Mouse (Mus musculus) cerebellum, postnatal 10 days (tissue): Measurements from ENCODE around the gene Serpina1c.
"Not testable (repeated sequence)": the region's sequence is repeated elsewhere in the genome, so short reads cannot be mapped to it uniquely, and the experiment has no call there.

Experiments used
- DNase-seq, 2 experiments: peaks; one replicate each; pipeline ENCODE4 v3.0.0; 2021; ENCODE audit warnings: mixed read lengths in 2 of 2

The Serpina1c gene

GRCm38 (mm10) chr12:103904837-103905340 lies at the start of gene Serpina1c:
Gene Serpina1c (minus strand): TSS chr12:103904887.
- DNase-seq, result not testable (repeated sequence)

DNA sequence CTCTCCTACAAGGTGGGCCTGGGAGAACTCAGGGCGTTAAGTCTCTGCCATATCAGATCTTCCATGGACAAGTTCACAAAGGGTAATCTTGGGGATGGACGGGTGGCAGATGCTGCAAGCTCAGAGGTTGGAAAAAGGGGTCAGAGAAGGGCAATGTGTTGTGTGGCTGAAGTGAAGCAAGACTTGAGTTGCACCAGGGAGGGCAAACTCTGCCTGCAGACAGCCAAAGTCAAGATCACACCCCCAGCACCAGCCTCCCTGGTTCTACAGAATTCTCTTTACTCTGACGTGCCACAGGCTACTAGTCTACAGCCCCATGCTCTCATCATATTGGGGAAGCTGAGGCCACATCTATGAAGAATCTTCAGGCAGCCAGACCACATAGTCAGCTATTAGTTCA lies 48.3 kb upstream of the Serpina1c start:
- not testable (repeated sequence) for DNase-seq

DNA sequence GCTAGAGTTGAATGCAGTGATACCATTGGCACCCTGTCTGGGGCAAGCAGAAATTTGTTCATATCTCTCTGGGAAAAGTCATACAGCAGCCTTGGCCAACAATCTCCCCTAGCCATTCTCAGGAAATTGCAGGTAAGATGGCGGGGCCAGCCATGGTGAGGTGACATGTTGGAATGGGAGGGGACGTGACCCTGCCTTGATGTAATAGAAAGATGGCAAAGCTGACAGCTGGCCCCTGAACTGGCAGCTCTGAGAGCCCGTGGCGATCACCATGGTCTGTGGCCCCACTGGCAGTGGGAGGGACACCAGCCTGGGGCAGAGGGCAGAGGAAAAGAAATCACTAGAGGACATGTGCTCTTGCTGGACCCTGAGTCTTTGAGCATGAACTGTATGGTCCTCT lies 41.6 kb upstream of the Serpina1c start:
- no peak for DNase-seq

DNA sequence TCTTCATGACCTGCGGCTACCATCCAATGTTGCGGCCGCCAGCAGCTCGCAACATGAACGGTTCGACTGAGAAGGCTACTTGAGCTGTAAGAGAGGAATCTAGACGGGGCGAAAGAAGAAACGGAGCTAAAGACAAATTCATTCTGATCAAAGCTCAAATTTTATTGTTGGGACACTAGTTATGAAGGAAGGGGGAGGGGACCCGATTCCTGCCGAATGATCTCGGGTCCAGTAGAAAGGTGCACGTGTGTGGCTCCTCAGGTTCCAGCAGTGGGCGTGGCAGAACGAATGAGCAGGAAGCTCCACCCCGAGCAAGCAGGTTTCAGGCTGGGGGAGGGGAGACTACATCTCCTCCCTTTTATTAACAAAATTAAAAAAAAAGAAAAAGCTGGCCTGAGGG lies 4.5 kb upstream of the Serpina1c start:
- DNase-seq, result not testable (repeated sequence)

DNA sequence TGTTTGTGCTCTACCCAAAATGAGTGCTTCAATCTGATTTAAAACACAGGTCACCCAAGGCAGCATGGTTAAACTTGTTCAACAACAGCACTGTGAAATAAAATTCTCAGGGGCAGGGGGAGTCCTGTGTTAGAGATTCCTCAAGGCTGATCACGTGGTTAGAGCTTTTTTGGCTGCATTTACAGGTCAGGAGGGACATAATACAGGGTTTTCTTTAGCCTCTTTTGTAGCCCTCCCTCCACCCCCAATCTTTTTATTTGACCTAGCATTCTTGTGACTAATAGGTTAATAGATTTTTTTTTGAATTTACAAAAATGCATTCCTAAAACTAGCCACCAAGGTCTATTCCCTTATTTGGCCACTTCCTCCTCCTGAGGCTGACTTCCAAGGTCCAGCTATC lies 3.1 kb upstream of the Serpina1c start:
- DNase-seq, result not testable (repeated sequence)

GRCm38 (mm10) chr12:103901929-103902328 lies 2.8 kb downstream of the Serpina1c start:
- not testable (repeated sequence) for DNase-seq

DNA sequence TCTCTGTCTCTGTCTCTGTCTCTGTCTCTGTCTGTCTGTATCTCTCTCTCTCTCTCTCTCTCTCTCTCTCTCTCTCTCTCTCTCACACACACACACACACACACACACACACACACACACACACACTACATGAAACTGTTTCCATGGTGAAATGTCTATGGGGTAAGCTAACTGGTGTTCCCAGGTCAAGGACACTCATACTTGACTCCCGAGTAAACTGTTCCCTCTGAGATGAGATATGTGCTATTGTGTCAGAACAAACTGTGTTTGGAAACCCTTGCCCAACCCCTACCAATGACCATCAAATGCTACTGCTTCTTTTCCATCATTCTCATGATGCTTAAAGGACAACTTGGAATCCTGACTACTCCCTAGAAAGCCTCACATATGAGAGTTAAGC lies 37.8 kb downstream of the Serpina1c start:
- DNase-seq, result not testable (repeated sequence)

GRCm38 (mm10) chr12:103863101-103863974 lies 41.3 kb downstream of the Serpina1c start, which contains the start of gene Serpina1a:
Gene Serpina1a (minus strand): TSS chr12:103863562.
- DNase-seq, result not testable (repeated sequence)

- no peak for DNase-seq
These were observed 43.7 kb downstream of the Serpina1c start for GRCm38 (mm10) chr12:103860976-103861375.

GRCm38 (mm10) chr12:103860571-103860970 lies 44.1 kb downstream of the Serpina1c start:
- not testable (repeated sequence) for DNase-seq

- not testable (repeated sequence) for DNase-seq
These were observed 45.1 kb downstream of the Serpina1c start for GRCm38 (mm10) chr12:103859584-103859983.

DNA sequence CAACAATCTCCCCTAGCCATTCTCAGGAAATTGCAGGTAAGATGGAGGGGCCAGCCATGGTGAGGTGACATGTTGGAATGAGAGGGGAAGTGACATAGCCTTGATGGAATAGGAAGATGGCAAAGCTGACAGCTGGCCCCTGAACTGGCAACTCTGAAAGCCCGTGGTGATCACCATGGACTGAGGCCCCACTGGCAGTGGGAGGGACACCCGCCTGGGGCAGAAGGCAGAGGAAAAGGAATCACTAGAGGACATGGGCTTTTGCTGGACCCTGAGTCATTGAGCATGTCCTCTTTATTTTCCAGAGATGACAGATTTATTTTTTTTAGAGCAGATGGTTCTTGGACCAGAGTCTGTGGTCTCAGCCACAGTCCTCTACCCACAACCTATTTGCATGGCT lies 51.7 kb downstream of the Serpina1c start:
- not testable (repeated sequence) for DNase-seq
